Mouse (Mus musculus) lung, postnatal 0 days (tissue): ENCODE results near the gene Fbxw11.

Experiments used
- CTCF ChIP-seq: IDR thresholded peaks from 2 replicates; pipeline ENCODE4 v1.5.1; 2016; ENCODE audit warnings: antibody characterized with exemption, mild to moderate bottlenecking
- EP300 ChIP-seq: IDR thresholded peaks from 2 replicates; pipeline ENCODE4 v1.6.1; 2016; ENCODE audit warnings: antibody characterized with exemption, mild to moderate bottlenecking, control low read depth

- TF ChIP-seq EP300 (no peak), CTCF (no peak)
Measured at GRCm38 (mm10) chr11:32708739-32709501, 66.4 kb downstream of the Fbxw11 start.
